Mouse (Mus musculus): ENCODE data around the gene Syce1. TPM values are rescaled to one million over a fixed set of nuclear protein-coding genes. Genes with fewer than 3 reads are reported as not detected.

Gene Syce1
- polyA plus RNA-seq, 1 experiment: not detected

DNA sequence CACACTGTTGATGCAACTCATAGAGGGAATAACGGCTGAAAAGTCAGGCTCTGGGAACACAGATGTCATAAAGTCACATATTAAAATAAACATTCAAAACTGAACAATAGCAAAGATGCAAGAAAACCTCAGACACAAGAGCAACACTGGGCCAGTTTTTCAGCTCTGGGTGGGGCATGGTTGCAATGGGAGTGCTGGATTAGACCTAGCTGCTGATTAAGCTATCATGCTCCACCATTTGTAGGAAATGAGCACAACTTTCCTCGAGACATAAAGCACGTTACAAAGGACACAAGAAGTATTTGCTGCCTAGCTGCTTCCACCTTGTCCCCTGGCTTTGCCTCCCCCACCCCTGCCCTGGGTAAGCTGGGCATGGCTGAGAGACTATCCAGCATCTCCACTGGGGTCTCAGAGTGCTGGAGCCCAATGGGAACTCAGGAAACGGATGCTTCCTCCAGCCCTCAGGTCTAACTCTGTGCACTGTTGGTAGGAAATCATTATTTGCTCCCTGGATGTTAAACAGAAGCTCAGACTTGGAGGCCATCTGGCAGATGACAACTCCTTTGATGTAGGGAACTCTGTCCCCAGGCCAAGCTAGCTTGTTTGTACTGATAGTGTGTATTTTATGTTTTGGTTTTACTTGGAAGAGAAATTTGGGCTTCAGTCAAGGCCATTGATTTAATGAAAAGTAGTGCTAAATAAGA, 31.3 kb downstream of the Syce1 start:
- no peaks in the 10 kb centered on the region for H3K36me3 ChIP-seq (ENCODE audit: control insufficient read depth, insufficient read depth)
- H3K4me2 ChIP-seq (ENCODE audit: low read depth): no peak overlapping the region
- H3ac ChIP-seq (ENCODE audit: control insufficient read depth, insufficient read length): no peak overlapping the region
- no peak overlapping the region for H3K4me3 ChIP-seq
- H3K27me3 ChIP-seq (ENCODE audit: control insufficient read depth, insufficient read depth, insufficient read length): peaks cover 5% of the 10 kb centered on the region
- H3K79me2 ChIP-seq (ENCODE audit: control insufficient read depth, insufficient read depth): no peaks in the 10 kb centered on the region
- TF ChIP-seq TCF3 (IDR thresholded peaks at IDR 0.05; ENCODE audit: insufficient read length, low read depth): no peak
- TF ChIP-seq TCF12 (IDR thresholded peaks at IDR 0.05; ENCODE audit: insufficient read depth, poor library complexity, severe bottlenecking): no peak
- no peak for TF ChIP-seq USF1 (IDR thresholded peaks at IDR 0.05; ENCODE audit: low read depth)
- TF ChIP-seq REST (IDR thresholded peaks at IDR 0.05; ENCODE audit: insufficient read depth, insufficient read length): no peak
- no peak for TF ChIP-seq MYOD1 (IDR thresholded peaks at IDR 0.05; ENCODE audit: control insufficient read depth in 1 of 3, insufficient read length in 2 of 3, low read depth in 2 of 3)
- TF ChIP-seq MYOG (IDR thresholded peaks at IDR 0.05; ENCODE audit: control insufficient read depth in 1 of 3, insufficient read depth in 1 of 3, insufficient read length in 2 of 3, low read depth in 2 of 3): no peak
- TF ChIP-seq SRF (IDR thresholded peaks at IDR 0.05; ENCODE audit: control insufficient read depth, insufficient read length, low read depth): no peak
- no peak for TF ChIP-seq POLR2A (IDR thresholded peaks at IDR 0.05; ENCODE audit: insufficient read length, low read depth)
- no peak for TF ChIP-seq POLR2AphosphoS2 (IDR thresholded peaks at IDR 0.05; ENCODE audit: insufficient read length, low read depth)
- TF ChIP-seq E2F4 (IDR thresholded peaks at IDR 0.05; ENCODE audit: insufficient read depth): no peak
- TF ChIP-seq CEBPB (IDR thresholded peaks at IDR 0.05; ENCODE audit: insufficient read depth, poor library complexity, severe bottlenecking): no peak
- TF ChIP-seq MAX (IDR thresholded peaks at IDR 0.05; ENCODE audit: low read depth): no peak

DNA sequence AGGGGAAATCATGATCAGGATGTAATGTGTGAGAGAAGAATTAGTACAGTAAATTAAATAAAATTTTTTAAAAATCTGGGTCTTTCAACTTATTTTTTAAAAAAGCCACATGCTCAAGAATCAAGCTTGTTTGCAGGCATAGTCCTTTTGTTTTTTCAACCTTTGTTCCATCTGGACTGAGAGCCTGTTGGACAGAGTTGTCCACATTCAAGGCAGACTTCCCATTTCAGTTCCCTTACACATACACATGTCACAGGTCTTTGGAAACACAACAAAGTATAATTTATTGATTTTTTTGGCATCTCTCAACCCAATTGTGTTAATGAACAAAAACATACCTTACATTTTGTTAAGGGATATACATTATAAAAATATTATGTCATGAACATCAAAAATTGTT, 33.1 kb downstream of the Syce1 start:
- Histone ChIP-seq H3K4me3 (no peak overlapping the region), H3K4me2 (ENCODE audit: low read depth) (no peak overlapping the region), H3ac (ENCODE audit: control insufficient read depth, insufficient read length) (no peak overlapping the region), H3K36me3 (ENCODE audit: control insufficient read depth, insufficient read depth) (no peaks in the 10 kb centered on the region), H3K27me3 (ENCODE audit: control insufficient read depth, insufficient read depth, insufficient read length) (no peaks in the 10 kb centered on the region), H3K79me2 (ENCODE audit: control insufficient read depth, insufficient read depth) (no peaks in the 10 kb centered on the region)
- TF ChIP-seq TCF3 (IDR thresholded peaks at IDR 0.05; ENCODE audit: insufficient read length, low read depth) (no peak), E2F4 (IDR thresholded peaks at IDR 0.05; ENCODE audit: insufficient read depth) (no peak), MAX (IDR thresholded peaks at IDR 0.05; ENCODE audit: low read depth) (no peak), SRF (IDR thresholded peaks at IDR 0.05; ENCODE audit: control insufficient read depth, insufficient read length, low read depth) (no peak), CEBPB (IDR thresholded peaks at IDR 0.05; ENCODE audit: insufficient read depth, poor library complexity, severe bottlenecking) (no peak), MYOG (IDR thresholded peaks at IDR 0.05; ENCODE audit: control insufficient read depth in 1 of 3, insufficient read depth in 1 of 3, insufficient read length in 2 of 3, low read depth in 2 of 3) (no peak), TCF12 (IDR thresholded peaks at IDR 0.05; ENCODE audit: insufficient read depth, poor library complexity, severe bottlenecking) (no peak), REST (IDR thresholded peaks at IDR 0.05; ENCODE audit: insufficient read depth, insufficient read length) (no peak), POLR2A (IDR thresholded peaks at IDR 0.05; ENCODE audit: insufficient read length, low read depth) (no peak)

DNA sequence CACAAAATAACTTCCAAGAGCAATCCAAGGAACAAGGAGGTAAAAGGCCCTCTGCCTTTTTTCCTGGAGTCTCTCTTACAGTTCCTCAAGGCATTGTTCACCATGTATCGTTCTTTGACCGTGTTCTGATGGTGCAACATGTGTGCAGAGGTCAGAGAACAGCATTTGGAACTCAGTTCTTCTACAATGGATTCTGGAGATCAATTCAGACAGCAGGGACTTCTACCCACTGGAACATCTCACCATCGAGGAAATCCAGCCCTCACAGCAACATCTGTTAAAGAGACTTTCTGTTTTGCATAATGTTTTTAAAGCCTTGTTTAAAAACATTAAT, 38.9 kb downstream of the Syce1 start:
- Histone ChIP-seq H3K79me2 (ENCODE audit: control insufficient read depth, insufficient read depth) (no peaks in the 10 kb centered on the region), H3K4me2 (ENCODE audit: low read depth) (no peak overlapping the region), H3K36me3 (ENCODE audit: control insufficient read depth, insufficient read depth) (no peaks in the 10 kb centered on the region), H3K4me3 (no peak overlapping the region), H3ac (ENCODE audit: control insufficient read depth, insufficient read length) (no peak overlapping the region), H3K27me3 (ENCODE audit: control insufficient read depth, insufficient read depth, insufficient read length) (no peaks in the 10 kb centered on the region)
- TF ChIP-seq E2F4 (IDR thresholded peaks at IDR 0.05; ENCODE audit: insufficient read depth) (no peak), TCF12 (IDR thresholded peaks at IDR 0.05; ENCODE audit: insufficient read depth, poor library complexity, severe bottlenecking) (no peak), TCF3 (IDR thresholded peaks at IDR 0.05; ENCODE audit: insufficient read length, low read depth) (no peak), MYOG (IDR thresholded peaks at IDR 0.05; ENCODE audit: control insufficient read depth in 1 of 3, insufficient read depth in 1 of 3, insufficient read length in 2 of 3, low read depth in 2 of 3) (no peak), USF1 (IDR thresholded peaks at IDR 0.05; ENCODE audit: low read depth) (no peak), POLR2AphosphoS2 (IDR thresholded peaks at IDR 0.05; ENCODE audit: insufficient read length, low read depth) (no peak), CEBPB (IDR thresholded peaks at IDR 0.05; ENCODE audit: insufficient read depth, poor library complexity, severe bottlenecking) (no peak), REST (IDR thresholded peaks at IDR 0.05; ENCODE audit: insufficient read depth, insufficient read length) (no peak), MAX (IDR thresholded peaks at IDR 0.05; ENCODE audit: low read depth) (no peak), SRF (IDR thresholded peaks at IDR 0.05; ENCODE audit: control insufficient read depth, insufficient read length, low read depth) (no peak), POLR2A (IDR thresholded peaks at IDR 0.05; ENCODE audit: insufficient read length, low read depth) (no peak), MYOD1 (IDR thresholded peaks at IDR 0.05; ENCODE audit: control insufficient read depth in 1 of 3, insufficient read length in 2 of 3, low read depth in 2 of 3) (no peak)

DNA sequence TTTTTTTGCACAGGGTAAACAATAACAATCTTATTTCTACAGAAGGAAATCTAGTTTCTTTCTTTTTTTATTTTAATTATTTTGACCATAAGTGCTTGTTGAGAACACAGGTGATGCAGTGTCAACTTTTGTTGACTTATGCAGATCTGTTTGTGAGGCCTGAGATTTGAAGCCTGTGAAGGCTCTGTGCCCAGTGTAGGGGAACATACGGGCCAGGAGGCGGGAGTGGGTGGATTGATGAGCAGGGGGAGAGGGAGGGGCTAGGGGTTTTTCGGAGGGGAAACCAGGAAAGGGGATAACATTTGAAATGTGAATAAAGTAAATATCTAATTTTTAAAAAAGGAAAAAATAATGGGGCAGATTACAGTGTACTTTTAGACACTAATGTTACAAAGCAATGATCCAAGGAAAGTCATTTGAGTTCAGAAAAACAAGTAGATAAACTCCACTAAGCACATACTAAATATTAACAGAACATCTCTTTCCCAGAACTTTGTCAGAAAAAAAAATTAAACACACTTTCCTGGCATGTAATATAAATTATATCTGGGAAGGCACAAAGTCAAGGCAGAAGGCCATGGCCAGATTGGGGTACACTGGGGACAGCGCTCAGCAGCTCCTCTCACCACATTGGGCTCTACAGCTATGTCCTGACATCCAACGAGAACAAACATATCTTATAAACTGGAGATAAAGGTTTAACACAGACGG, 39.4 kb downstream of the Syce1 start:
- H3K36me3 ChIP-seq (ENCODE audit: control insufficient read depth, insufficient read depth): no peaks in the 10 kb centered on the region
- H3K4me3 ChIP-seq: no peak overlapping the region
- no peaks in the 10 kb centered on the region for H3K27me3 ChIP-seq (ENCODE audit: control insufficient read depth, insufficient read depth, insufficient read length)
- TF ChIP-seq MYOG (IDR thresholded peaks at IDR 0.05; ENCODE audit: control insufficient read depth in 1 of 3, insufficient read depth in 1 of 3, insufficient read length in 2 of 3, low read depth in 2 of 3) (no peak), REST (IDR thresholded peaks at IDR 0.05; ENCODE audit: insufficient read depth, insufficient read length) (no peak), TCF3 (IDR thresholded peaks at IDR 0.05; ENCODE audit: insufficient read length, low read depth) (no peak), MAX (IDR thresholded peaks at IDR 0.05; ENCODE audit: low read depth) (no peak), POLR2A (IDR thresholded peaks at IDR 0.05; ENCODE audit: insufficient read length, low read depth) (no peak), E2F4 (IDR thresholded peaks at IDR 0.05; ENCODE audit: insufficient read depth) (no peak), TCF12 (IDR thresholded peaks at IDR 0.05; ENCODE audit: insufficient read depth, poor library complexity, severe bottlenecking) (no peak), MYOD1 (IDR thresholded peaks at IDR 0.05; ENCODE audit: control insufficient read depth in 1 of 3, insufficient read length in 2 of 3, low read depth in 2 of 3) (no peak), SRF (IDR thresholded peaks at IDR 0.05; ENCODE audit: control insufficient read depth, insufficient read length, low read depth) (no peak)
- no peak overlapping the region for H3ac ChIP-seq (ENCODE audit: control insufficient read depth, insufficient read length)
- no peaks in the 10 kb centered on the region for H3K79me2 ChIP-seq (ENCODE audit: control insufficient read depth, insufficient read depth)
- no peak overlapping the region for H3K4me2 ChIP-seq (ENCODE audit: low read depth)

All from myocyte (in vitro differentiated cells).